8 mouse cellular contexts compared by ENCODE assay signal in genomic region chr8:71485142-71486135, GRCm38 (mm10). TPM values are rescaled to one million over a fixed set of nuclear protein-coding genes. Genes with fewer than 3 reads are reported as not detected.
DNase-seq lines count a peak whose midpoint lies in the region; ATAC-seq and TF ChIP-seq lines count a peak whose summit lies in the region.

Gene Ano8 (minus strand): TSS chr8:71485963.

- no peak for TF ChIP-seq CTCF in G1E (IDR thresholded peaks at IDR 0.05; ENCODE audit: low read depth, low read length)
- TF ChIP-seq CTCF in thymus, adult 2 months (IDR thresholded peaks at IDR 0.05; ENCODE audit: borderline replicate concordance, control insufficient read depth, extremely low read depth, insufficient read depth, low read length, poor library complexity): 0 out of 2 replicates have a peak, but pooled peaks have one; percentile 27

- H3K4me3 ChIP-seq in G1E (ENCODE audit: low read depth, low read length): peak within 1 kb of the TSS; percentile 73
- H3K4me3 ChIP-seq in lung, embryonic 16.5 days (ENCODE audit: low read length): peak within 1 kb of the TSS; percentile 80
- peak within 1 kb of the TSS; percentile 83 for H3K4me3 ChIP-seq in thymus, adult 2 months (ENCODE audit: control insufficient read depth, insufficient read depth, low read length)

- ATAC-seq in G1E (ENCODE audit: extremely low read depth, insufficient number of reproducible peaks, low FRiP score, poor library complexity, severe bottlenecking): no peak
- peak; percentile 76 for ATAC-seq in frontal cortex, adult (ENCODE audit: low TSS enrichment)
- ATAC-seq in hematopoietic stem cell, adult 5-6 weeks (replicated peaks in 1 of 2; ENCODE audit: insufficient read depth in 1 of 2, low FRiP score in 2 of 2, low TSS enrichment in 1 of 2, low read depth in 1 of 2, poor library complexity in 2 of 2, severe bottlenecking in 2 of 2): peak; percentile 46 to 58; a peak in 3 of 4 replicates
- ATAC-seq in lung, embryonic 16.5 days (ENCODE audit: low read depth): peak; percentile 71

- H3K4me1 ChIP-seq in G1E (ENCODE audit: insufficient read depth, low read depth, low read length): peaks cover 59% of the 10 kb centered on the region
- H3K4me1 ChIP-seq in lung, embryonic 16.5 days (replicated peaks; ENCODE audit: control insufficient read depth, insufficient read depth, low read length): peaks cover 16% of the 10 kb centered on the region
- peaks cover 33% of the 10 kb centered on the region for H3K4me1 ChIP-seq in thymus, adult 2 months (replicated peaks; ENCODE audit: control insufficient read depth, insufficient read depth, low read length)

- peak within 1 kb of the TSS; percentile 89 for H3K9ac ChIP-seq in lung, embryonic 16.5 days (ENCODE audit: low read length)

- peaks cover 15% of the 10 kb centered on the region for H3K36me3 ChIP-seq in G1E (replicated peaks)
- H3K36me3 ChIP-seq in lung, embryonic 16.5 days (ENCODE audit: control insufficient read depth, insufficient read depth, low read length): peaks cover 3% of the 10 kb centered on the region; the same call in 1 of the 2 replicates
- no peaks in the 10 kb centered on the region for H3K36me3 ChIP-seq in thymus, adult 2 months (ENCODE audit: control insufficient read depth, insufficient read depth, low read length)

- DNase-seq in G1E (ENCODE audit: low spot score): peak; percentile 53
- peak; percentile 86 for DNase-seq in cerebellum, adult 11-12 months
- DNase-seq in layer of hippocampus, adult 9-11 months: peak; percentile 88
- peak; percentile 76 for DNase-seq in ovary, adult 18-20 months (ENCODE audit: low spot score)
- peak; percentile 83 for DNase-seq in thymus, adult 2 months

- peak within 1 kb of the TSS; percentile 88 for H3K27ac ChIP-seq in lung, embryonic 16.5 days (ENCODE audit: low read length)
- peak within 1 kb of the TSS; percentile 46; the same call in 1 of the 2 replicates for H3K27ac ChIP-seq in thymus, adult 2 months (ENCODE audit: control insufficient read depth, insufficient read depth, low read length)

- 4% methylated on average over 54 of the region's 58 CpGs for WGBS in lung, embryonic 16.5 days
- WGBS in thymus, adult 2 months: 5% methylated on average over 58 of the region's 58 CpGs

- no peaks in the 10 kb centered on the region for H3K9me3 ChIP-seq in G1E (replicated peaks)
- H3K9me3 ChIP-seq in lung, embryonic 16.5 days (ENCODE audit: control insufficient read depth, low read length): no peaks in the 10 kb centered on the region

- peak within 1 kb of the TSS; percentile 82 for H3K4me2 ChIP-seq in lung, embryonic 16.5 days (ENCODE audit: low read depth, low read length)

- peaks cover 18% of the 10 kb centered on the region; the same call in 1 of the 2 replicates for H3K27me3 ChIP-seq in G1E (ENCODE audit: insufficient read depth, low read length)
- no peaks in the 10 kb centered on the region for H3K27me3 ChIP-seq in lung, embryonic 16.5 days (ENCODE audit: control insufficient read depth, insufficient read depth, low read depth, low read length)
- H3K27me3 ChIP-seq in thymus, adult 2 months (ENCODE audit: control insufficient read depth, insufficient read depth, low read length): no peaks in the 10 kb centered on the region

- no peak for TF ChIP-seq POLR2A in thymus, adult 2 months (IDR thresholded peaks at IDR 0.05; ENCODE audit: control insufficient read depth, extremely low read depth, insufficient read depth, low read length, poor library complexity)

RNA-seq across cellular contexts. Expression of gene Ano8, which starts in this region (rescaled TPM):
- total RNA-seq in G1E (2014; fragmentation: Nextera tagmentation) (0.97 and 1.1 TPM in 2 replicates), G1E (2017) (2.1 and 2.5 TPM in 2 replicates)
- polyA plus RNA-seq in G1E (2012): 1.4 and 1.5 TPM in 2 replicates
- 6.7 and 9.2 TPM in 2 replicates for total RNA-seq in hematopoietic stem cell, adult 5-6 weeks (2017)
- polyA plus RNA-seq in lung, embryonic 16.5 days (2015; fragmentation: Nextera tagmentation; extraction: Ambion mirVana): 0.79 and 1.0 TPM in 2 replicates
- polyA plus RNA-seq in thymus, adult 2 months (2012; rRNA removed): 34.8 and 40.7 TPM in 2 replicates

Comparison
In these comparisons a context has a peak if more than half of its experiments do, and no peak if none do; other contexts are left out.
1. RNA of gene Ano8 (polyA plus RNA-seq): 34.8 to 40.7 TPM in thymus, adult 2 months; 1.4 to 1.5 TPM in G1E and 0.79 to 1.0 TPM in lung, embryonic 16.5 days; every median in the first group is over 10 times any median in the second.
2. Peak in every context shown above with its lines, with median percentiles within 50 percentile points of each other: DNase-seq and H3K4me3 ChIP-seq.